Mouse (Mus musculus) left cerebral cortex, adult 8-10 months (tissue): ENCODE measurements at regions not wholly inside any gene's neighbourhood (a gene's known extent, or its start where the extent isn't known, plus 50 kb on each side); places are given as distances from the start of the nearest gene placed in this dataset.

Experiments used
- DNase-seq, 2 experiments: peaks; one replicate each; pipeline ENCODE4 v3.0.0; 2022; ENCODE audit warnings: low spot score in 2 of 2

- no peak for DNase-seq
Observed at GRCm38 (mm10) chr4:124002760-124003159, 84.9 kb upstream of the 4930535I16Rik start.

GRCm38 (mm10) chr4:124002105-124002504 is 84.3 kb upstream of the 4930535I16Rik start:
- no peak for DNase-seq

GRCm38 (mm10) chr4:123995815-123996214 is 78.0 kb upstream of the 4930535I16Rik start:
- DNase-seq = no peak

- DNase-seq = no peak
Observed at GRCm38 (mm10) chr4:123991223-123991622, 73.4 kb upstream of the 4930535I16Rik start.

GRCm38 (mm10) chr4:123990293-123991185 is 72.7 kb upstream of the 4930535I16Rik start:
- peak in 1 of 2 experiments; percentile 7 for DNase-seq
